Mouse (Mus musculus) lung, postnatal 0 days (tissue): Measurements from ENCODE around the gene Hsp90b1.

Experiments used
- CTCF ChIP-seq: IDR thresholded peaks from 2 replicates; pipeline ENCODE4 v1.5.1; 2016; ENCODE audit warnings: antibody characterized with exemption, mild to moderate bottlenecking
- EP300 ChIP-seq: IDR thresholded peaks from 2 replicates; pipeline ENCODE4 v1.6.1; 2016; ENCODE audit warnings: antibody characterized with exemption, mild to moderate bottlenecking, control low read depth

DNA sequence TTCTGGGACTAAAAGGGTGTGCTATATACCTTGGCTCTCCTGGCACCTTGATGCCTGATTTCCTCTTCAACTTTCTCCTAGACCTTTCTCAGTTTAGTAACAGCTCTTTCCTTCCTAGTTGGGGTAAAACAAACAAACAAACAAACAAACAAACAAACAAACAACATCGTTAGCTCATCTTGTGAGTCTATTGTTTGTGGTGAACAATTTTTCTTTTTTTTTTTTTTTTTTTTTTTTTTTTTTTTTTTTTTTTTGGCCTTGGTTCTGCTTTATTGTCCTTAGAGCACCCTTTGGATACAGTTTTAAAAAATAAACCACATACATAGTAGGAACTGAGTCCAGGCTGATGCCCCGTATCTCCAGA lies 26.2 kb upstream of the Hsp90b1 start:
- TF ChIP-seq CTCF = no peak
- no peak for TF ChIP-seq EP300
